Mouse (Mus musculus) embryonic stem cell, embryonic (primary cell): ENCODE results near the gene Col4a1.

Experiments used
- CTCF ChIA-PET, 4 experiments: fragments of 300-600 bp in 2 of 4; fragments of 350-600 bp in 2 of 4; sonication (Branson Sonifier 250); formaldehyde crosslinking; loops; one replicate each; lab custom pipeline; 2022; ENCODE audit warnings: inconsistent platforms in 2 of 4; lab: Charles Lee
- POLR2A ChIA-PET, 4 experiments: fragments of 300-600 bp in 2 of 4; fragments of 350-600 bp in 2 of 4; sonication (Branson Sonifier 250); formaldehyde crosslinking; loops; one replicate each; lab custom pipeline; 2022; ENCODE audit warnings: antibody characterized with exemption in 4 of 4, inconsistent platforms in 1 of 4; lab: Charles Lee

Gene Col4a1

GRCm38 (mm10) chr8:11312349-11313175 is at the start of gene Col4a1, which contains the start of gene Col4a2:
Gene Col4a1, minus strand, starts transcription at chr8:11312826.
Gene Col4a2, plus strand, starts transcription at chr8:11312805.
- CTCF ChIA-PET, result interaction anchor here (0.5 to 1.5 kb wide), 11 partner anchors 14 to 1767 kb away, joined by 3 to 8 read pairs (median 3); no protein-coding TSS in a partner anchor

GRCm38 (mm10) chr8:11361546-11362277 is 49.1 kb upstream of the Col4a1 start:
- CTCF ChIA-PET, result interaction anchor here in 3 of 4 experiments (0.7 to 1.7 kb wide), 3 partner anchors 108 to 382 kb away, joined by 3 to 5 read pairs (median 3); no protein-coding TSS in a partner anchor
- POLR2A ChIA-PET, result interaction anchor here in 1 of 4 experiments (0.9 to 1.3 kb wide), 3 partner anchors 9 to 17 kb away, joined by 3 read pairs; no protein-coding TSS in a partner anchor

More at GRCm38 (mm10) chr8:11312349-11313175, at the start of gene Col4a1, which contains the start of gene Col4a2:
- POLR2A ChIA-PET, result interaction anchor here (0.6 to 3.1 kb wide), 47 partner anchors 8 to 1473 kb away, joined by 3 to 12 read pairs (median 4); partner anchors contain the start of genes Ing1 (in 2 of the 4) and Ankrd10 (in 1 of the 4)

GRCm38 (mm10) chr8:11359846-11360245 is 47.2 kb upstream of the Col4a1 start:
- CTCF ChIA-PET, result interaction anchor here in 1 of 4 experiments (0.6 to 1.7 kb wide), 2 partner anchors 107 to 864 kb away, joined by 4 to 5 read pairs; no protein-coding TSS in a partner anchor

GRCm38 (mm10) chr8:11357921-11358436 is 45.4 kb upstream of the Col4a1 start:
- CTCF ChIA-PET, result no interaction called here
- POLR2A ChIA-PET, result no interaction called here

More at GRCm38 (mm10) chr8:11359846-11360245, 47.2 kb upstream of the Col4a1 start:
- POLR2A ChIA-PET, result interaction anchor here in 1 of 4 experiments (1.1 kb wide), 1 partner anchor 47 kb away, joined by 3 read pairs; no protein-coding TSS in a partner anchor

- CTCF ChIA-PET, result interaction anchor here in 2 of 4 experiments (0.7 to 1.3 kb wide), 3 partner anchors 17 to 65 kb away, joined by 3 read pairs; no protein-coding TSS in a partner anchor
- POLR2A ChIA-PET, result no interaction called here
Measured at GRCm38 (mm10) chr8:11356776-11357175, 44.1 kb upstream of the Col4a1 start.

- CTCF ChIA-PET, result interaction anchor here in 2 of 4 experiments (1.1 to 1.3 kb wide), 3 partner anchors 16 to 21 kb away, joined by 3 read pairs; no protein-coding TSS in a partner anchor
- POLR2A ChIA-PET, result no interaction called here
Measured at GRCm38 (mm10) chr8:11355900-11356299, 43.3 kb upstream of the Col4a1 start.

- CTCF ChIA-PET, result interaction anchor here (0.5 to 1.3 kb wide), 7 partner anchors 20 to 288 kb away, joined by 3 to 6 read pairs (median 3); no protein-coding TSS in a partner anchor
- POLR2A ChIA-PET, result interaction anchor here in 1 of 4 experiments (0.6 kb wide), 1 partner anchor 28 kb away, joined by 3 read pairs; no protein-coding TSS in a partner anchor
Measured at GRCm38 (mm10) chr8:11354800-11355451, 42.3 kb upstream of the Col4a1 start.

GRCm38 (mm10) chr8:11352514-11352913 is 39.9 kb upstream of the Col4a1 start:
- POLR2A ChIA-PET, result interaction anchor here in 1 of 4 experiments (1.0 kb wide), 1 partner anchor 10 kb away, joined by 3 read pairs; no protein-coding TSS in a partner anchor
- CTCF ChIA-PET, result interaction anchor here in 1 of 4 experiments (1.0 kb wide), 1 partner anchor 41 kb away, joined by 3 read pairs; no protein-coding TSS in a partner anchor

- ChIA-PET POLR2A (no interaction called here), CTCF (no interaction called here)
Measured at GRCm38 (mm10) chr8:11351355-11351754, 38.7 kb upstream of the Col4a1 start.

GRCm38 (mm10) chr8:11348622-11349021 is 36.0 kb upstream of the Col4a1 start:
- POLR2A ChIA-PET, result no interaction called here
- CTCF ChIA-PET, result no interaction called here

- ChIA-PET POLR2A (interaction anchor here in 1 of 4 experiments (2.0 kb wide), 1 partner anchor 208 kb away, joined by 4 read pairs; the partner anchor contains the start of gene Ing1), CTCF (no interaction called here)
Measured at GRCm38 (mm10) chr8:11347699-11348098, 35.1 kb upstream of the Col4a1 start.

GRCm38 (mm10) chr8:11346225-11346624 is 33.6 kb upstream of the Col4a1 start:
- ChIA-PET POLR2A (interaction anchor here in 1 of 4 experiments (2.0 kb wide), 1 partner anchor 209 kb away, joined by 4 read pairs; the partner anchor contains the start of gene Ing1), CTCF (no interaction called here)

GRCm38 (mm10) chr8:11344459-11344858 is 31.8 kb upstream of the Col4a1 start:
- CTCF ChIA-PET, result interaction anchor here in 1 of 4 experiments (1.7 kb wide), 1 partner anchor 77 kb away, joined by 3 read pairs; no protein-coding TSS in a partner anchor
- POLR2A ChIA-PET, result interaction anchor here in 2 of 4 experiments (0.9 to 1.6 kb wide), 3 partner anchors 29 to 32 kb away, joined by 3 to 8 read pairs (median 4); partner anchors contain the start of genes Col4a1 (in 2 of the 2) and Col4a2 (in 2 of the 2)

GRCm38 (mm10) chr8:11341111-11341566 is 28.5 kb upstream of the Col4a1 start:
- CTCF ChIA-PET, result no interaction called here
- POLR2A ChIA-PET, result interaction anchor here in 1 of 4 experiments (2.6 kb wide), 1 partner anchor 28 kb away, joined by 6 read pairs; the partner anchor contains the start of genes Col4a1 and Col4a2

GRCm38 (mm10) chr8:11340310-11341110 is 27.9 kb upstream of the Col4a1 start:
- POLR2A ChIA-PET, result interaction anchor here in 1 of 4 experiments (2.6 kb wide), 1 partner anchor 28 kb away, joined by 6 read pairs; the partner anchor contains the start of genes Col4a1 and Col4a2
- CTCF ChIA-PET, result interaction anchor here in 1 of 4 experiments (0.6 to 1.0 kb wide), 2 partner anchors 15 to 125 kb away, joined by 3 read pairs; no protein-coding TSS in a partner anchor

GRCm38 (mm10) chr8:11338507-11338906 is 25.9 kb upstream of the Col4a1 start:
- CTCF ChIA-PET, result interaction anchor here in 1 of 4 experiments (0.7 kb wide), 1 partner anchor 165 kb away, joined by 3 read pairs; no protein-coding TSS in a partner anchor

More at GRCm38 (mm10) chr8:11338507-11338906, 25.9 kb upstream of the Col4a1 start:
- POLR2A ChIA-PET, result interaction anchor here in 1 of 4 experiments (0.5 kb wide), 1 partner anchor 31 kb away, joined by 5 read pairs; no protein-coding TSS in a partner anchor
